Mouse (Mus musculus) c-Kit-positive CD71-positive TER-119-positive erythroid progenitor cells, embryonic 14.5 days (primary cell): ENCODE measurements around the gene Adcy2.

Experiments used
- DNase-seq: peaks from one replicate; pipeline ENCODE4 v3.0.0-alpha.2; 2013; ENCODE audit warnings: low spot score

Gene Adcy2

DNA sequence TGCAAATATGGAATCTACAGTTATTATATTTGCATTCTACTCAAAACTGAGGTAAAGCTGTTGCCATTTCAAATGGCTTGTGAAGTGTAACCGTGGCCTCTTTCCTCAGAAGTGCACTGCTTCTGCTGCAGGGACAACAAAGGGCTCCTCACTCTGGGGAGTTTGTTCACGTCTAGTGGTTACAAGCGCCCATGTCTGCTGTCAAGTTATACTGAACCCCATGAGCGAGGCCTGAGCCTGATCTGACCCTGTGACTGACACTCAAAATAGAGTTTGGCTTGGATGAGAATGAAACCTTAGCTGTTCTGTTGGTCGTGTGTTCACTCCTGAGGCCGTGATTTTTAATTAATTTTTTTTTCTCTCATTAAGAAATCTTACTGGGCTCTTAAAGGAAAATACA, 38.8 kb downstream of the Adcy2 start:
- no peak for DNase-seq

GRCm38 (mm10) chr13:68959406-68959805, 39.9 kb downstream of the Adcy2 start:
- no peak for DNase-seq

- no peak for DNase-seq
Observed at GRCm38 (mm10) chr13:68942735-68943134, 56.6 kb downstream of the Adcy2 start.

- no peak for DNase-seq
Observed at GRCm38 (mm10) chr13:68941429-68941828, 57.9 kb downstream of the Adcy2 start.

GRCm38 (mm10) chr13:68932283-68932647, 67.1 kb downstream of the Adcy2 start:
- DNase-seq = no peak

GRCm38 (mm10) chr13:68931602-68932282, 67.6 kb downstream of the Adcy2 start:
- DNase-seq = no peak

- DNase-seq = no peak
Observed at GRCm38 (mm10) chr13:68928469-68928868, 70.9 kb downstream of the Adcy2 start.

DNA sequence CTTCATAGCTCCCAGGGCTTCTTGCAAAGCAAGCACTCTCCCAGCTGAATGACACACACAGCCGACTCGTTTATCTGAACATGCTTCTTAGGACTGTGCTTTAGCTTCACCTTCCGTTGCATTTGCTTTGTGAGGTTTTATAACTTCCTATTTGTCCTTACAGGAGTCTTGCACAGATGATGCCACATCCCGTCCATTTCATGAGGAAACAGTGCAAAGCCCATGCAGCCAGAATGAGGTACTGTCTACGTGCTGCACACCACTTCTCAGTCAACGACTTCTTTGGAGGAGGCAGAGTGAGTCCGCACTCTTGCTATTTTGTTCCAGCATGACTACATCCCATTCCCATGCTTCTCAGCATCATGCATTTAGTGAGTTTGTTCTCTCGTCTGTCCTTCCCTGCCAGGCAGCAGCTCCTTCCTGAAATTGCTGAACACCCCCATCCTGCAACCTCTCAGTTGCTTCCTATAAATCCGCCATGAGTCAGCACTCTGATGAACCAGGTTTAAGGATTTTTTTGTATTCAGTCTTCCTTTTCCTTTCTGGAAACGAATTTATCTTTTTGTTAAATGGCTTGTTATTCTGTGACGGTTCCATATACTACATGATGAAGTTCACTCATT, 85.6 kb downstream of the Adcy2 start:
- no peak for DNase-seq

DNA sequence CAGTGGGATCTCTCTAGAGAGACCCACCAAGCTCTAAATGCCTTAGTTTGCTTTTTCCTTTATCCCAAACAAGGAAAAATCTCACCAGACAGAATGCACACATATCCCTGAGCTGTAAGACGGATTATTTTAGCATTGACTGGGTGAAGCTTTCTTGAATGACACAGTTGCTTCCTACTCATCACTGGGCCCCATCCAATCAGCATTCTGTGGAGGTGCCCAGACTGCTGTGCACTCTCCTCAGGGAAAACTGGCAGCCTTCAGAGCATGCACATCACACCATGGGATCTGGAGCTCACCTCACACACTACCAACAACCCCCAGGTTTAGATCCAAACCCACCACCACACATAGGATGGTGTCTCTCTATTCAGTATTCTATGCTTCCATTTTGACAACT, 92.7 kb downstream of the Adcy2 start:
- DNase-seq = no peak

DNA sequence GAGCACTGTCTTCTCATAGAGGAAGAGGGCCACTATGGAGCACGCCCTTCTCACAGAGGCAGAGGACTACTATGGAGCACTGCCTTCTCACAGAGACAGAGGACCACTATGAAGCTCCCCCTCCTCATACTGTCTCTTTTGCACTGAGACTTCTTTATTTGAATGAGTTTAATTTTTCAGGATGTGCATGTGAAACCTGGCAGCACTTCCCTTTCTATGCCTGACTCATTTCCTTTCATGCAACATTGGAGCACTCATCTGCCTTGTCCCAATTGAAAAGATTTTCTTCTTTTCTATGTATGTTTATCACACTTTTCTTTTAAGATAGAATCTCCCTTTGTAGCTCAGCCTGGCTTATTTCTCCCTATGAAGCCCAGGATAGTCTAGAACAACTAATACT, 96.6 kb downstream of the Adcy2 start:
- DNase-seq = no peak

DNA sequence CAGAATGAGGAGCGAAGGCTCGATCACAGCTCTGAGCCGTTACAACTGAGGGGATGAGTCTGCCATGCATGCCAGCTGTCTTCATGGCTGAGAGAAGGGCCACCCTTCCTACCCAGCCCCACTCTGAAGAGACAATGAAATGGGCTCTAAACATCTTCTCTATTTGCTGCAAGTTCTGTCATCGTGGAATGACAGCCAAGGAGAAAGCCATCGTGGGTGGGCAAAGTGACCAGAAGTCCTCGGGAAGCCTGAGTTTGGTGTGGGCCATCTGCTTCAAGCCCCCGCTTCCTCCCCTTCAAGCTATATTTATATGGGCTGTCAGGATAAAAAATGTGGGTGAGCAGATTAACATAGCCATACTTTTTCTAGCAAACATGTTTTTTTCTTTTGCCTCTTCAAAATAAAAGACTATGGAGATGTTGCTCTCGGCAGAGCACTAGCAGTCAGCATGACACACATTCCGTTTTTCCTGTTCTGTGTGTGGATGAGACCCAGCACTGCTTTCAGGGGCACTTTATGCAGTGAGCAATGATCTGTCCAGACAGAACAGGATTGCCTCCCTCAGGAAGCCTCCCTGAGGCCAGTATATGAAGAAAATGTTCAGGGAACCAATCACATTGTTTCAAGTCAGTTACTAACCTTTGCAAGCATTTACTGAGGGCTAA, 109.3 kb downstream of the Adcy2 start:
- no peak for DNase-seq

GRCm38 (mm10) chr13:68868776-68869175, 130.6 kb downstream of the Adcy2 start:
- no peak for DNase-seq

- DNase-seq = no peak
Observed at GRCm38 (mm10) chr13:68867940-68868655, 131.2 kb downstream of the Adcy2 start.

- no peak for DNase-seq
Observed at GRCm38 (mm10) chr13:68860036-68860435, 139.3 kb downstream of the Adcy2 start.

- no peak for DNase-seq
Observed at GRCm38 (mm10) chr13:68848265-68848664, 151.1 kb downstream of the Adcy2 start.

GRCm38 (mm10) chr13:68839517-68839916, 159.8 kb downstream of the Adcy2 start:
- DNase-seq = no peak

DNA sequence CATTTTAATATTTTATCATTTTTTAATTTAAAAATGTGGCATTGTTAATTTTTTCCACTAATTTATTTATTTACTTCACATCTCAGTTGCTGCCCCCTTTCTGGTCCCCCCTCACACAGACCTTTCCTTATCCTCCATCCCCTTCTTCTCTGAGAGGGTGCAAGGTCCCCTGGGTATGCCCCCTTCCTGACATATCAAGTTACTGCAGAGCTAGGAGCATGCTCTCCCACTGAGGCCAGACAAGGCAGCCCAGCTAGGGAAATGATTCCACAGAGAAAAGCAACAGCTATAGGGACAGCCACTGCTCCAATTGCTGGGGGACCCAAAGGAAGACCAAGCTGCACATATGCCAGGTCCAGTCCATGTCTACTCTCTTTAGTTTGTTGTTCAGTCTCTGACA, 163.2 kb downstream of the Adcy2 start:
- no peak for DNase-seq

DNA sequence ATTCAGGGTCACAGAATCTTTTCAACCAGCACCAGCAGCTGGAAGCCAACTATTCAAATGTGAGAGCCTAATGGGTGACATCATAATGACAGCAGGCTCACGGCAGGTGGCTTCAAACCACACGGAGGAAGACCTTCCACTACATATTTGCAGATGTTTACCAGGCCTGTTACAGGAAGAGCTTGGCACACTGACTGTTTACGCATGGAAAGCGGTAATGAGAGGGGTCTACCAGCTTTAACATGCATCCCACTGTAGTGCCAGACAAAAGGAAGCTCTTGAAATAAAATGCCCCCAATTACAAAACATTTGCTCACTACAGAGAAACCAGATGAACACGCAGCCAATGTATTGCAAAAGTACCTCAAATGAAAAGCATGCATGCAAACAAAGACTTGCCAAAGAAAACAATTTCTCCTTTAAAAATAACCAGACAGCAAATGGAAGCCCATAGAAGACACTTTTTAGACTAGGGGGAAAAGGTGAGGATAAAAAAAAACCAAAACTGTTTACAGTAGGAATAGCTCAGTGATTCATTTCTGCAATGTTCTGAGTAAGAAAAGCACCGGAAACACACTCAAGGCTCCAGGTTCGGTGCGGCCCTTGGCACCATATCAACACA, 163.8 kb downstream of the Adcy2 start:
- DNase-seq = no peak

DNA sequence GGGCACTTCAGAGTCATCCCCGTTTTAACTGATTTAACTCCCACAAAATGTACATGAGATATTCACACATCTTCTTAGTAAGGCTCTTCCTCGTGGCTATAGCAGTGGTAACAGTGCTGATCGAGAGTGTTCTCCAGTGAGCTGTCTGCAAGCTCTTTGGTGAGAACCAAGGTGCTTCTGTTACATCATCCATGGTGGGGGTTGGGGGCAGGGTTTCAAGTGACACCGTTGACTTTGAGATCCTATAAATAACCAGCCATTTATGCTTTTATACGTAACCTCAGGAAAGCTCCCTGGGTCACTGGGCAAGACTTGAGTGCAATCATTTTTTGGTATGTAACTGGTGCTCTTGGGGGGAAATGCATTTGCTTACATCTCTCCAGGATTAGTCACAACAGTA, 167.2 kb downstream of the Adcy2 start:
- no peak for DNase-seq

DNA sequence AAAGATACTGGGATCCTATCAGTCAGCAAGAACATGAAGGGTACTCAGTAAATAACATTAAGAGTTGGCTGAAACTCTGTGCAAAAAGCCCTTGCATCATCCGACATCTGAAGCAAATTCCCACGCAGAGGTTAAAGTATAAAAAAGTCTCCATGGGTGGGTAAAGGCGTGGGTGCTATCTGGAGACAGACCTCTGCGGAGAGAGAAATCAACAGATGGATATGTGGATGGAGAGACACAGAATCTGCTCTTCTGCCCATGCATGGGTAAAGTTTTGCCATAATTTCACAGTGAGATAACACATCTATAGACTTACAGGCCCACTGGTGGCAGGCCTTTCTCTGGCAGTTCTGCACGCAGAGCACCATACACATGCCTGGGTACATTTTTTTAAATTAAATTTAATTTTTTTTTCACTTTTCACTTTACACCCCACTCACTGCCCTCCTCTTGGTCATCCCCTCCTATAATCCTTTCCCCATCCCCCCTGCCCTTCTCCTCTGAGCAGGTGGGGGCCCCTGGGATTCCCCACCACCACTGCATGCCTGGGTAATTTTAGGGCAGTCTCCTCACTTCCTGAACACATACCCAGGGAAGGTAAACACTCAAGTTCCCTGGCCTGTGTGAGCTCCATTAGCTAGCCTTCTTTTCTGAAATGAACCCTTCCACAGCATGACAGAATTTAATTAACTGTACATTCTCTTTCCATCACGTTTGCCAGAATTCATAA, 169.1 kb downstream of the Adcy2 start:
- DNase-seq = no peak

DNA sequence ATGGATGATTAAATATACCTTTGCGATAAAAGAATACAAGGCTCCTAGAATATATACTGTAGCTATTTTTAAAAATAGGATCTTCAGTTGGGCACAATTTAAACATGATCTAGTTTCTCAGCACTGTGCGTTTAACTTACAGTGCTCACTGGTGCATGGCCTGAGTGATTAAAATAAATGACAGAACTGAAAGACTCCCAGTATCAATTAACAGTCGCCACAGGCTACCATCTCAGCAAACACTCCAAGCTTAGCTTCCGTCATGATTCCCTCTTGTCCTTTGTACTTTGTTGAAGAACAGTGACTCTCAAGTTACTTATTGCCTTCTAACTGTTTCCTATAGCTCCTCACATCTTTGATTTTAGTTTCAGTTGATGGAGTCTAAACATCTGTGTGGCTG, 170.9 kb downstream of the Adcy2 start:
- no peak for DNase-seq

GRCm38 (mm10) chr13:68826461-68826860, 172.9 kb downstream of the Adcy2 start:
- DNase-seq = no peak
